Comparison of ENCODE assay signal across 18 mouse cellular contexts in the genomic region with DNA sequence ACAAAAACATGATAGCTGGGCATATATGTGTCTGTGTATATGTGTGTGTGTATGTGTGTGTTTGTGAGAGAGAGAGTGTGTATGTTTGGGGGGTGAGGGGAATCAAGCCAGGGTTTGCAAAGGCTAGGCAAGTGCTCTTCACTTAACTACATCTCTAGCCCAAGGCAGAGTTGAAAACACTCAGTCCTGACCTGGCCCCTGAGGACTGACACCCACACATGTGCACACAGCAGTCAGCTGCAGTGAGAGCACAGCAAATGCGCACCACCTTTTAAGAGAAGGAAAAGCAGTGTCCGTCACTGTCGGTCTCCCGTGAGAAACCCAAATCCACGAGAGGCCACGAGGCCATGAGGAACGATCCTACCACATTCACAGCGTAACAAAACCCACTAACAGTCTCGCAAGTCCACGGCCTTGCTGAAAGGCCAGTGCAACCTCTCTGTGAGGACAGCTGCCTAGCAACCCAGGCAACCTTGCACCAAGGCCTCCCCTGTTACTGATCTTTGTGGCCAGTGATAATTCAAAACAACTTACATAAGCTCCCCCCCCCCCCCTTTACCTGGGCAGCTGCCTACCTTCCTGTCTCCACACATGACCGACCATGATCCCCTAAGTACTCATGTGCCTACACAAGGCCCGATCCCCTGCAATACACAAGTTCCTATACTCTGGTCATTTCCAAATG. TPM values are rescaled to one million over a fixed set of nuclear protein-coding genes. Genes with fewer than 3 reads are reported as not detected.
DNase-seq lines count a peak whose midpoint lies in the region; ATAC-seq lines count a peak whose summit lies in the region.
"Had no signal": no experiment of that assay in that cellular context is flagged by ENCODE, and none has a peak within 500 bp of the region (broad histone marks: within the 10 kb centered on the region; RNA-seq: fewer than 3 reads in every experiment).

No protein-coding gene starts in this region.

- H3K27ac ChIP-seq in kidney, embryonic 16.5 days (ENCODE audit: low read length), result 0 out of 2 replicates have a peak overlapping the region, but pooled peaks have one; percentile 7
- no peak overlapping the region for H3K27ac ChIP-seq in midbrain, embryonic 14.5 days (replicated peaks; ENCODE audit: low read depth, low read length)
- H3K27ac ChIP-seq in midbrain, embryonic 10.5 days (replicated peaks), result no peak overlapping the region
- H3K27ac ChIP-seq: embryonic facial prominence, embryonic 12.5 days; hindbrain, postnatal 0 days; limb, embryonic 15.5 days had no signal

- no peak overlapping the region for H3K4me2 ChIP-seq in kidney, embryonic 16.5 days (replicated peaks; ENCODE audit: low read depth, low read length)
- H3K4me2 ChIP-seq in midbrain, embryonic 14.5 days (ENCODE audit: low read length), result no peak overlapping the region
- H3K4me2 ChIP-seq: embryonic facial prominence, embryonic 12.5 days; heart, embryonic 13.5 days; limb, embryonic 15.5 days had no signal

- ATAC-seq in kidney, embryonic 16.5 days (ENCODE audit: low FRiP score, low TSS enrichment), result no peak
- no peak for ATAC-seq in midbrain, embryonic 14.5 days (ENCODE audit: low FRiP score, low TSS enrichment)
- ATAC-seq: hindbrain, postnatal 0 days had no signal

- 62% methylated on average over 12 of the region's 12 CpGs for WGBS in kidney, embryonic 16.5 days
- 88% methylated on average over 12 of the region's 12 CpGs for WGBS in midbrain, embryonic 14.5 days
- 92% methylated on average over 12 of the region's 12 CpGs for WGBS in midbrain, embryonic 10.5 days

- H3K9me3 ChIP-seq in kidney, embryonic 16.5 days (ENCODE audit: low read length), result no peaks in the 10 kb centered on the region
- no peaks in the 10 kb centered on the region for H3K9me3 ChIP-seq in midbrain, embryonic 14.5 days (ENCODE audit: control insufficient read depth, low read length)
- no peaks in the 10 kb centered on the region for H3K9me3 ChIP-seq in midbrain, embryonic 10.5 days (replicated peaks)
- H3K9me3 ChIP-seq: embryonic facial prominence, embryonic 12.5 days; heart, embryonic 13.5 days; limb, embryonic 15.5 days had no signal

- no peak for DNase-seq in kidney, postnatal 4 days
- DNase-seq in adrenal gland, adult (ENCODE audit: inconsistent age in 2 of 2, low spot score in 1 of 2), result peak; percentile 83 to 91
- peak; percentile 86 for DNase-seq in adrenal gland, adult 8-10 months
- DNase-seq in skeletal muscle tissue, adult 2 months (ENCODE audit: low read depth, low spot score), result peak; percentile 64
- no peak for DNase-seq in midbrain, embryonic 14.5 days
- DNase-seq in midbrain, embryonic 10.5 days (ENCODE audit: low spot score), result no peak
- DNase-seq: cerebellum, adult 11 months; gastrocnemius, postnatal 25 days; heart, postnatal 4 days; lung, postnatal 14 days; right cerebral cortex, adult 18-20 months had no signal

- no peak overlapping the region for H3K4me3 ChIP-seq in kidney, embryonic 16.5 days (ENCODE audit: low read length)
- H3K4me3 ChIP-seq in midbrain, embryonic 14.5 days (replicated peaks; ENCODE audit: low read depth, low read length), result no peak overlapping the region
- H3K4me3 ChIP-seq in midbrain, embryonic 10.5 days, result no peak overlapping the region
- H3K4me3 ChIP-seq: embryonic facial prominence, embryonic 12.5 days; heart, embryonic 13.5 days; layer of hippocampus, adult 2 months; limb, embryonic 15.5 days had no signal

- peaks cover 26% of the 10 kb centered on the region for H3K4me1 ChIP-seq in kidney, embryonic 16.5 days (ENCODE audit: insufficient read depth, low read length)
- no peaks in the 10 kb centered on the region for H3K4me1 ChIP-seq in midbrain, embryonic 14.5 days (ENCODE audit: control insufficient read depth, insufficient read depth, low read length)
- no peaks in the 10 kb centered on the region; the same call in 1 of the 2 replicates for H3K4me1 ChIP-seq in midbrain, embryonic 10.5 days

- H3K27me3 ChIP-seq in kidney, embryonic 16.5 days (ENCODE audit: insufficient read depth, low read length), result no peaks in the 10 kb centered on the region
- H3K27me3 ChIP-seq in midbrain, embryonic 14.5 days (ENCODE audit: control insufficient read depth, insufficient read depth, low read length), result no peaks in the 10 kb centered on the region
- H3K27me3 ChIP-seq in midbrain, embryonic 10.5 days (ENCODE audit: low read depth, poor library complexity, severe bottlenecking), result no peaks in the 10 kb centered on the region
- H3K27me3 ChIP-seq: CH12.LX; embryonic facial prominence, embryonic 12.5 days; heart, embryonic 13.5 days; limb, embryonic 15.5 days had no signal

- H3K9ac ChIP-seq in kidney, embryonic 16.5 days (replicated peaks; ENCODE audit: low read length), result no peak overlapping the region
- H3K9ac ChIP-seq in midbrain, embryonic 14.5 days (replicated peaks; ENCODE audit: low read length), result no peak overlapping the region
- H3K9ac ChIP-seq: embryonic facial prominence, embryonic 12.5 days; heart, embryonic 13.5 days; limb, embryonic 15.5 days had no signal

- H3K36me3 ChIP-seq in kidney, embryonic 16.5 days (ENCODE audit: insufficient read depth, low read length), result peaks cover 22% of the 10 kb centered on the region
- H3K36me3 ChIP-seq in midbrain, embryonic 14.5 days (ENCODE audit: control insufficient read depth, insufficient read depth, low read length), result peaks cover 34% of the 10 kb centered on the region
- H3K36me3 ChIP-seq in midbrain, embryonic 10.5 days, result peaks cover 83% of the 10 kb centered on the region

RNA-seq across cellular contexts. Expression of gene Ube4b, which starts 33.1 kb away (rescaled TPM):
- 46.8 and 50.9 TPM in 2 replicates for polyA plus RNA-seq in kidney, embryonic 16.5 days (2015; fragmentation: Nextera tagmentation; extraction: Ambion mirVana)
- 100 to 1,000 TPM in 1 of 4 experiments, 10 to 100 TPM in 3; 77.8 to 102 (median 91.0) TPM for total RNA-seq in adrenal gland, adult 8-10 months (2022)
- polyA plus RNA-seq in midbrain, embryonic 14.5 days (2014; fragmentation: Nextera tagmentation; extraction: Ambion mirVana), result 56.8 and 59.1 TPM in 2 replicates
- polyA plus RNA-seq in midbrain, embryonic 10.5 days (2016; fragmentation: Nextera tagmentation; extraction: Ambion mirVana), result 56.2 and 60.9 TPM in 2 replicates

Comparison
In these comparisons a context has a peak if more than half of its experiments do, and no peak if none do; other contexts are left out.
1. DNase-seq: peak in adrenal gland, adult (2 of 2), adrenal gland, adult 8-10 months (single experiment) and skeletal muscle tissue, adult 2 months (single experiment); none in kidney, postnatal 4 days (0 of 2), midbrain, embryonic 14.5 days (single experiment) and midbrain, embryonic 10.5 days (single experiment).